Mouse (Mus musculus) frontal cortex, postnatal 25 days (tissue): Measurements from ENCODE around the gene Arl11.
A peak's percentile ranks its signal among the peaks of the same experiment; 100 is the strongest.
"Not testable (repeated sequence)": the region's sequence is repeated elsewhere in the genome, so short reads cannot be mapped to it uniquely, and the experiment has no call there.

ENCODE experiments used
- DNase-seq, 2 experiments: peaks; one replicate each; pipeline ENCODE4 v3.0.0; 2022; ENCODE audit warnings: low spot score in 2 of 2

Arl11 gene

GRCm38 (mm10) chr14:61309593-61309992, at the start of gene Arl11:
Arl11 (plus strand) TSS chr14:61309753.
- DNase-seq, result no peak

- DNase-seq, result no peak
Measured at GRCm38 (mm10) chr14:61267908-61268475, 41.6 kb upstream of the Arl11 start.

GRCm38 (mm10) chr14:61274414-61275198, 34.9 kb upstream of the Arl11 start:
- no peak for DNase-seq

- DNase-seq, result peak; percentile 9 to 25
Measured at GRCm38 (mm10) chr14:61277285-61277684, 32.3 kb upstream of the Arl11 start.

GRCm38 (mm10) chr14:61278676-61279300, 30.8 kb upstream of the Arl11 start:
- DNase-seq, result no peak

GRCm38 (mm10) chr14:61288606-61289286, 20.8 kb upstream of the Arl11 start:
- no peak for DNase-seq

- no peak for DNase-seq
Measured at GRCm38 (mm10) chr14:61290664-61291063, 18.9 kb upstream of the Arl11 start.

- DNase-seq, result peak; percentile 30 to 37
Measured at GRCm38 (mm10) chr14:61293884-61294737, 15.4 kb upstream of the Arl11 start.

GRCm38 (mm10) chr14:61294738-61295079, 14.8 kb upstream of the Arl11 start:
- peak; percentile 32 to 53 for DNase-seq

- no peak for DNase-seq
Measured at GRCm38 (mm10) chr14:61299810-61300209, 9.7 kb upstream of the Arl11 start.

- no peak for DNase-seq
Measured at GRCm38 (mm10) chr14:61301323-61301722, 8.2 kb upstream of the Arl11 start.

GRCm38 (mm10) chr14:61302428-61302827, 7.1 kb upstream of the Arl11 start:
- DNase-seq, result no peak

- DNase-seq, result no peak
Measured at GRCm38 (mm10) chr14:61303969-61304609, 5.5 kb upstream of the Arl11 start.

- DNase-seq, result no peak
Measured at GRCm38 (mm10) chr14:61310036-61310772, 651 bp downstream of the Arl11 start.

- DNase-seq, result no peak
Measured at GRCm38 (mm10) chr14:61310963-61311362, 1.4 kb downstream of the Arl11 start.

- DNase-seq, result peak; percentile 31 to 46
Measured at GRCm38 (mm10) chr14:61316861-61317260, 7.3 kb downstream of the Arl11 start.

GRCm38 (mm10) chr14:61320765-61321164, 11.2 kb downstream of the Arl11 start:
- DNase-seq, result no peak

GRCm38 (mm10) chr14:61321200-61321599, 11.6 kb downstream of the Arl11 start:
- no peak for DNase-seq

GRCm38 (mm10) chr14:61322740-61323139, 13.2 kb downstream of the Arl11 start:
- no peak for DNase-seq

GRCm38 (mm10) chr14:61327007-61327406, 17.5 kb downstream of the Arl11 start:
- not testable (repeated sequence) for DNase-seq
